Mouse (Mus musculus): ENCODE results near the gene Il31.

Il31 gene

DNA sequence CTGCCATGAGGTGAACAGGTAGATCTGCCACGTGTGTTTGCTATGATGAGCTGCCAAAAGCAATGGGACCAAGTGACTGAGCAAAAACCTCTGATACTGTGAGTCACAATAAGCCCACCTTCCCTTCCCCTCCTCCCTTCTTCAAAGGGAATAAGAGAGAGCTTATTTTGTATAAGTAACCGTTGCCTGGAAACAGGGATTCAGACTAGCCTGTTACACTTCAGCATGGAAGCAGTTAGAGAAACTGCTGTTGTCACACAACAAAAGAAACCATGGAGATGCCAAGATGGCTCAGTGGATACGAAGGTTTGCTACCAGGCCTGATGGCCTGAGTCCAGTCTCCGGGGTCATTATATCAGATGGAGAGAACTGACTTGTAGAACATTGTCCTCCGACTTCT is 15.5 kb downstream of the Il31 start:
- no peak for DNase-seq (ENCODE audit: low spot score)

DNA sequence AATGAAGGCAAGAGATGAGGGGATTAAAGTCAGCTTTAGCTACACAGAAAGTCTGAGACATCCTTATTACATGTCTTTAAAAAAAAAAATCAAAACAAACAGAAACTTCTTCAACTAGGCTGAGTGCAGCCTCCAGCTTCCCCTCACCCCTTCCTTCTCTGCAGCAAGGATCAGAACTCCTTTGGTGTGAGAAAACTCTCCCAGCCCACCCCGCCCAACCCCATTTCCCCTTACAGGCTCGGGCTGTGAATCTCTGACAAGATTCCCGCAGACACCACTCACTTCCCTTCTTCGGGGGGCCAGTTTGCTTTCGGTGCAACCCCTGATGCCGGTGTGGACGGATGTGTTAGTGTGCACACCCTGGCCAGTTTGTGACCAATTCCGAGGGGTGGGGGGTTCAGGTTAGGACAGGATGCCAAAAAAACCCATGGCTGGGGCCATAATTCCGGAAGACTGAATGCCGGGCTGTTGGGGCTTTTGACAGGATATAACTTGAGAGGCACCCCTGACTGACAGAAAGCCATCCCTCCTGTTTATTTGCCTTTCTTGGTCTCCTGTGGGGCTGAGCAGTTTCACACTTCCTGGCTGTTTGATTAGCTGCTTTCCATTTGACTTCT is 18.4 kb downstream of the Il31 start:
- no peak for DNase-seq (ENCODE audit: low spot score)

DNA sequence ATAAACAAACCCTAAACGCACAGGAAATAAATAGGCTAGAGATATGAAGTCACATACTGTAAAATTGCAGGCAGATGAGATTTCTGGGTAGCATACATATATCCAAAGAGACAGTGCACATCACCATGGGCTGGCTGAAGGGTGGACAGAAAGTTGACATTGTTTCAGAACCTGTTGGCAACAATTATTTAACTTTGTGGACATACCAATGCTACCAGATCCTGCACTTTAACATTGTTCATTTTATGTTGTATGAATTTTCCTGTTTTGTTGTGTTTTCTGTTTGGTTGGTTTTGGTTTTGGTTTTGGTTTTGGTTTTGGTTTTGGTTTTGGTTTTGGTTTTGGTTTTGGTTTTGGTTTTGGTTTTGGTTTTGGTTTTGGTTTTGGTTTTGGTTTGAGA is 24.7 kb downstream of the Il31 start:
- no peak for DNase-seq (ENCODE audit: low spot score)

DNA sequence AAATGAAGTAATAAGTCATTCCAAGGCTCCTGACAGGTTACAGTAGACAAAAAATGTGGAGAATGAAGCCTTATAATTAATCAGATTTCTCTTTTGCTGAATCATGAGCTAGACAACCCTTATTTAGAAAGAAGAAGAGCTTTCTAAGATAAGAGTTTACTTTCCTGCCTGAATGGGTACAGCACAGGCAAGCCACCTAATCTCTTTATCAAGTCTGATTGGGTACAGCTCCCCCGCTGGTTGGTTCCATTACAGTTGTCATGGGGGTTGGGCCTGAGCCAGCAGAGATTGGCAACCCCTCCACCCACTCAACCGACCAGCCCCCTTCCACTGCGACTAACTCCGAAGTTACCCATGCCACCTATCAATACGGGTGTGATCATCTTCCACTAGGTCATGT is 27.9 kb downstream of the Il31 start:
- DNase-seq (ENCODE audit: low spot score): no peak

DNA sequence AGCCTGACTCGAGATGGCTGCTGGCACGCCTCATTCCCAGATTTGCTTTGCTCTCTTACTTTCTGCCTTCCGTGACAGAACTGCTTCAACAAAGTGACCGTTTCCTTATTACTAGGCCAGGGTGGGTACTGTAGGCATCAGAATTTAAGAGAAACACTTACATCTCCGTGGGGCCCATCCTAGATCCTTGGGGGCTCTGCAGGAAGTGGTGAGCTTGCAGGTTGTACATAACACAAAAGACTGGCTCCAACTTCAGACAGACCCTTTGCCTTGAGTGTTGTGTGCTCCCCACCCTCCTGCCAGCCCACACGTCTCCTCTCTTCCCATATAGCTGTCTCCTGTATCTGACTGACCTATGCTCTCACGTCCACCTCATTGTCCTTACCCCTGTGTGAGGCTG is 37.4 kb downstream of the Il31 start:
- no peak for DNase-seq (ENCODE audit: low spot score)

- DNase-seq (ENCODE audit: low spot score): no peak
Observed at GRCm38 (mm10) chr5:123444849-123445334, 44.4 kb downstream of the Il31 start.

DNA sequence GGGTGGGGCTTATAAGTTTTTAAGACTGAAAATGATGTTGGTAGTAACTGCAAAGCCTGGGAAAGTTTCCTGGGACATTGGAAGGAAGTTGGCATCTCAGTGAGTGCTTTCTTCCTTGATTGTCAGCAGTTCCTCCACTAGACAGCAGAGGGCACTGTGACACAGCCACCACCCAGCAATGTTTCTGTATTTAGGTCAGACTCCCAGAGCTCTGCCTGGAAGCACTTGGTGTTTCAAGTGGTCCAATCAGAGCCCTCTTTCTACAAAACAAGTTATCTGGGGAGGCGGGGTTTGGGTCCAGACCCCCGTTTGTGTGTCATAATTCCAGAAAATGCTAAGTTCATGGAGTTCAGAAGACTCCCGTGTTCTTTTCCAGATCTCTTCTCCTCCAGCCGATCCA is 45.2 kb downstream of the Il31 start:
- peak; percentile 58 for DNase-seq (ENCODE audit: low spot score)

DNA sequence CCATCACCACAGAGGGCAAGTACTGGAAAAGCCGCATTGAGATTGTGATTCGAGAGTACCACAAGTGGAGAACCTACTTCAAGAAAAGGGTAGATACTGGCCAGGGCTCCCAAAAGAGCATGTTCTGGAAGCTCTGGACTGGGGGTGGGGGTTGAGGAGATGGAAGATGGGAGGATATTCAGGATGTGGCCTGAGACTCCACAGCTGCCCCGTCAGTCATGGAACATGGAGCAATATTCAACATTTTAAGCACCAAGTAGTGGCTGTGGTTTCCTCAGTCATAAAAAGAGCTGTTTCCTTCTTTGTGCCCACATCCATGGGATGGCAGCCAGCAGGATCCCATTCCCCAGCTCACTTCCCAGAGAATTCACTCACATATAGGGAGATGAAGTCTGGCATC is 47.0 kb downstream of the Il31 start:
- no peak for DNase-seq (ENCODE audit: low spot score)

DNA sequence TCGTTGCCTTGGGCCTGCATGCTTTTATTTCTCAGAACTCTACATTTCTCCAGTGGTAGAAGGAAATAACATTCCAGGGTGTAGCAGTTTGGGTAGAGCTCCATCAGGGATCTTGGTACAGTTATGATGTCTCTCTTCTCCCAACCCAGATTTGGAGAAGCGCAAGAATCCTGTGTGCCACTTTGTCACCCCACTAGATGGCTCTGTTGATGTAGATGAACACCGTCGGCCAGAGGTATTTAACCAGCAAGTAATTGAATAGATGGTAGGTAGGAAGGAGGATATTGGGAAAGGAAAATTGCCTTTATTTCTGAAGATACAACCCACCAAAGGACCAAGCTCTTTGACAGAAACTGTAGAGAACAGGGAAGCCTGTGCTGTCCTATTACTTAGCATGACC is 48.6 kb downstream of the Il31 start:
- no peak for DNase-seq (ENCODE audit: low spot score)

DNA sequence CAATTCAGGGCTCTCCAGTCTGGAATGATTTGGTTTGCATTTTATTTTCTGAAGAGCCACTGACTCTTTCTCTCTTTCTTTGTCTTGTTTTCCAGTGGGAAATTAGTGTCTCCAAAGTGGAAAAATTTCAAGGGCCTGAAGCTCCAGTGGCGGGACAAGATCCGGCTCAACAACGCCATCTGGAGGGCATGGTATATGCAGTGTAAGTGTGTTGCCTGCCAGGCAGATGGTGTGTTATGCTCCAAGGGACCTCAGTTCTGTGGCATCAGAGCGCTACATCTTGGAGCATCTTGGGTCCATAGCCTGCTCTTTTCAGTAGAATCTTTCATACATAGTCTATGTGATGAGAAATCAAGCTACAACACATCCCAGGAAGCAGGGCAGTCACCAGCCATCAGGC is 49.3 kb downstream of the Il31 start:
- DNase-seq (ENCODE audit: low spot score): no peak

DNA sequence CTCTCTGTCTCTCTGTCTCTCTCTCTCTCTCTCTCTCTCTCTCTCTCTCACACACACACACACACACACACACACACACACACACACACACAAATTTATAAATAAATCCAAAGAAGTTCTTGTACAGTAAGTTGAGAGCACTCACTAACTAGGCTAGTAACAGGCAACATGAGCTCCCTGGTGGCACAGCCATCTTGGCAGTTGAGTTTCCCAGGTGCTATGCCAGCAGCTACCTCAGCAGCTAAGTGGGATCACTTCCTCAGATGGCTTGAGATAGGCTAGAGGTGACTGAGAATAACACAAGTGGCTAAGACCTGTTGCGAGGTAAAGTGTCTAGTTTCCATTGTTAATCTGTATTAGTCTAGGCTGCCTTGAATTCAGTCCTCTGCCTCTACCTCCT is 50.0 kb downstream of the Il31 start:
- DNase-seq (ENCODE audit: low spot score): no peak

DNA sequence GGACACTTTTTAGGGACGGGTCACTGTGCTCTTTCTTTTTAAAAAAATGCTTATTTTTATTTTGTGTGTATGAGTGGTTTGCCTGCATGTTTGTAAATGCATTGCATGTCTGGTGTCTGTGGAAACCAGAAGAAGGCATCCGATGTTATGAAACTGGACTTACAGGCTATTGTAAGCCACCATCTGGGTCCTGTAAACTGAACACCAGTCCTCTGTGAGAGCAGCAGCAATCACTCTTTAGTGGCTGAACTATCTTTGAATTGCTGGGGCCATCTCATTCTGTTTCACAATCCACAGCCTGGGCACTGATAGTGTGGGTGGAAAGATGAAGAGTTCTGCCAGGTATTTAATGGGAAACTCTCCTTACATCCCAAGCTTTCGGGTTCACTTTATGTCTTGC is 50.9 kb downstream of the Il31 start:
- no peak for DNase-seq (ENCODE audit: low spot score)

DNA sequence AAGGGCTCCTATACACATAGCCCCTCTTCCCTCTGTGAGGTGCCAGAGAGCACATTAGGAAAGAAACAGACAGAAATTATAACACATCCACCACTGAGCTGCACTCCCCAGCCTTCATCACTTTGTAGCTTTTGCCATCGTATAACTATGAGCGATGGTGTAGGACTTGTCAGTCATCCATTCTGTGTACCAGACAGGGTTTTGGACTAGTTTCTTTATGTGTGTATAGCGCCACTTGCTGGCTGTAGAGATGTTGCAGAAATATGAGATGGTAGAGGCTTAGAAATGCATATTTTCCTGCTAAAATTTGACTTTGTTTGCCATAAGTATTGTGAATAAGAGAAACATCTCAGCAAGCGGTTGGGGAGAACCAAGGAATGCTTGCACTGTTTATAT is 52.5 kb downstream of the Il31 start:
- DNase-seq (ENCODE audit: low spot score): peak; percentile 60

GRCm38 (mm10) chr5:123436071-123436779 is 53.1 kb downstream of the Il31 start:
- DNase-seq (ENCODE audit: low spot score): no peak

GRCm38 (mm10) chr5:123432305-123432874 is 56.9 kb downstream of the Il31 start:
- DNase-seq (ENCODE audit: low spot score): no peak

- DNase-seq (ENCODE audit: low spot score): no peak
Observed at GRCm38 (mm10) chr5:123431524-123432304, 57.6 kb downstream of the Il31 start.
